Mouse (Mus musculus) adrenal gland, postnatal 10 days (tissue): ENCODE results near the gene Gm49325. TPM values are rescaled to one million over a fixed set of nuclear protein-coding genes. Genes with fewer than 3 reads are reported as not detected.
"Not testable (repeated sequence)": the region's sequence is repeated elsewhere in the genome, so short reads cannot be mapped to it uniquely, and the experiment has no call there.

Experiments used
- DNase-seq: peaks from one replicate; pipeline ENCODE4 v3.0.0; 2021; ENCODE audit warnings: mixed read lengths
- microRNA-seq: library from miRNA; unstranded; fragments of <30 nt; microRNA quantifications from one replicate; pipeline ENCODE4 v1.2.0, GENCODE M21; 2021
- total RNA-seq, 2 experiments: library from RNA; stranded (reverse); gene quantifications; 2 replicates each; pipeline ENCODE4 v1.2.3; 2021

Gene Gm49325
- total RNA-seq, 2 experiments from 2014 or later, result 22.3 to 30.4 TPM

GRCm38 (mm10) chr10:77682994-77683393, 77.0 kb downstream of the Gm49325 start:
- no peak for DNase-seq

- no peak for DNase-seq
Measured at GRCm38 (mm10) chr10:77684181-77684580, 78.2 kb downstream of the Gm49325 start.

GRCm38 (mm10) chr10:77685895-77686664, 80.1 kb downstream of the Gm49325 start, which contains the start of gene Tspear:
TSS of gene Tspear (plus strand) at chr10:77686569.
- no peak for DNase-seq

- DNase-seq, result no peak
Measured at GRCm38 (mm10) chr10:77687021-77687420, 81.0 kb downstream of the Gm49325 start.

GRCm38 (mm10) chr10:77690356-77690807, 84.4 kb downstream of the Gm49325 start, which contains the start of gene Gm19402:
TSS of gene Gm19402 (minus strand) at chr10:77690757.
- not testable (repeated sequence) for DNase-seq

Small RNA genes lying within 50 kb of the gene (microRNA-seq; reads per million reads assigned to microRNA genes)
- 9.7 reads per million, percentile 16 among the genes with 10 or more reads in this experiment for gene Mir1930

Other genes starting within 250 kb of the Gm49325 start
- gene Adarb1, start 187.9 kb upstream of the Gm49325 start, total RNA-seq, result 10 to 100 TPM; 16.7 to 18.2 TPM
- gene Fam207a, start 90.4 kb upstream of the Gm49325 start, total RNA-seq, result 10 to 100 TPM; 17.6 to 19.4 TPM
- 1 to 10 TPM; 8.1 to 9.2 TPM for gene Itgb2, start 75.9 kb upstream of the Gm49325 start, total RNA-seq
- gene Pttg1ip, start 24.5 kb upstream of the Gm49325 start, total RNA-seq, result 100 to 1,000 TPM; 160 to 178 TPM
- 100 to 1,000 TPM; 119 to 125 TPM for gene Sumo3, start 100 bp upstream of the Gm49325 start, total RNA-seq
- 10 to 100 TPM; 44.4 to 46.1 TPM for gene Ube2g2, start 16.1 kb downstream of the Gm49325 start, total RNA-seq
- under 1 TPM; 0.27 to 0.64 TPM for gene Tspear, start 80.4 kb downstream of the Gm49325 start, total RNA-seq
- gene Gm19402, start 84.6 kb downstream of the Gm49325 start, total RNA-seq, result not detected
- gene Gm9508, start 91.0 kb downstream of the Gm49325 start, total RNA-seq, result not detected
- not detected for gene Gm10272, start 100.4 kb downstream of the Gm49325 start, total RNA-seq
- not detected for gene Gm10024, start 105.3 kb downstream of the Gm49325 start, total RNA-seq
- gene Gm10142, start 109.6 kb downstream of the Gm49325 start, total RNA-seq, result not detected
- not detected for gene Krtap12-1, start 114.4 kb downstream of the Gm49325 start, total RNA-seq
- not detected for gene Gm10100, start 120.3 kb downstream of the Gm49325 start, total RNA-seq
- not detected for gene Gm18596, start 136.4 kb downstream of the Gm49325 start, total RNA-seq
- gene Gm9736, start 145.2 kb downstream of the Gm49325 start, total RNA-seq, result not detected
- not detected for gene Gm3233, start 153.5 kb downstream of the Gm49325 start, total RNA-seq
- gene Gm3238, start 165.1 kb downstream of the Gm49325 start, total RNA-seq, result not detected
- gene Gm7138, start 170.7 kb downstream of the Gm49325 start, total RNA-seq, result not detected
- not detected for gene Gm3250, start 176.3 kb downstream of the Gm49325 start, total RNA-seq
- not detected for gene Gm7137, start 182.0 kb downstream of the Gm49325 start, total RNA-seq
- not detected for gene Gm9639, start 188.9 kb downstream of the Gm49325 start, total RNA-seq
- gene Gm19668, start 192.9 kb downstream of the Gm49325 start, total RNA-seq, result not detected
- gene Gm9507, start 205.6 kb downstream of the Gm49325 start, total RNA-seq, result not detected
- not detected for gene Gm2696, start 208.5 kb downstream of the Gm49325 start, total RNA-seq
- gene Krtap10-4, start 220.9 kb downstream of the Gm49325 start, total RNA-seq, result not detected
- not detected for gene Krtap10-10, start 229.8 kb downstream of the Gm49325 start, total RNA-seq
- gene Gm36176, start 240.6 kb downstream of the Gm49325 start, total RNA-seq, result not detected
- not detected for gene Gm10318, start 246.7 kb downstream of the Gm49325 start, total RNA-seq